Mouse (Mus musculus): ENCODE measurements at regions not wholly inside any gene's neighbourhood (a gene's known extent, or its start where the extent isn't known, plus 50 kb on each side); places are given as distances from the start of the nearest gene placed in this dataset.

- TF ChIP-seq CTCF (conservative IDR thresholded peaks at IDR 0.05; ENCODE audit: insufficient read depth, insufficient read length, low read depth, low read length), result no peak
- TF ChIP-seq POLR2A (IDR thresholded peaks at IDR 0.05; ENCODE audit: low read depth, low read length), result no peak
Measured at GRCm38 (mm10) chr4:142501177-142501576, 262.0 kb upstream of the Kazn start.
